Mouse (Mus musculus) embryonic facial prominence, embryonic 14.5 days (tissue): Measurements from ENCODE around the gene Ttll5. TPM values are rescaled to one million over a fixed set of nuclear protein-coding genes. Genes with fewer than 3 reads are reported as not detected.
A peak's percentile ranks its signal among the peaks of the same experiment; 100 is the strongest.

Experiments used
- ATAC-seq: fragments of 200-750 bp; cut with Nextera tagmentation; 2 replicates; pipeline ENCODE4 v1.8.0; 2017; ENCODE audit warnings: low read depth, moderate number of reproducible peaks, moderate TSS enrichment
- DNase-seq: peaks from one replicate; pipeline ENCODE4 v3.0.0-alpha.2; 2015; ENCODE audit warnings: low spot score
- H3K27ac ChIP-seq: fragments of 300-500 bp; sonication (generic); replicated peaks from 2 replicates; pipeline ENCODE4 v1.5.1; 2014; ENCODE audit warnings: low read depth, mild to moderate bottlenecking, low read length, moderate library complexity
- H3K27me3 ChIP-seq: fragments of 300-500 bp; sonication (generic); replicated peaks from 2 replicates; pipeline ENCODE4 v1.6.1; 2014; ENCODE audit warnings: low read length; ENCODE audit not compliant: control insufficient read depth, insufficient read depth
- H3K36me3 ChIP-seq: fragments of 300-500 bp; sonication (generic); 2 replicates; pipeline ENCODE4 v1.6.1; 2014; ENCODE audit warnings: low read length, mixed read lengths; ENCODE audit not compliant: control insufficient read depth, insufficient read depth
- H3K4me1 ChIP-seq: fragments of 300-500 bp; sonication (generic); 2 replicates; pipeline ENCODE4 v1.6.1; 2014; ENCODE audit warnings: antibody characterized with exemption, low read length; ENCODE audit not compliant: control insufficient read depth, insufficient read depth
- H3K4me2 ChIP-seq: fragments of 300-500 bp; sonication (generic); 2 replicates; pipeline ENCODE4 v1.6.1; 2014; ENCODE audit warnings: low read depth, mild to moderate bottlenecking, low read length, moderate library complexity, mixed read lengths
- H3K4me3 ChIP-seq: fragments of 300-500 bp; sonication (generic); 2 replicates; pipeline ENCODE4 v1.5.1; 2014; ENCODE audit warnings: low read depth, mild to moderate bottlenecking, low read length
- H3K9ac ChIP-seq: fragments of 300-500 bp; sonication (generic); 2 replicates; pipeline ENCODE4 v1.6.1; 2014; ENCODE audit warnings: low read depth, mild to moderate bottlenecking, low read length, moderate library complexity, mixed read lengths
- H3K9me3 ChIP-seq: fragments of 300-500 bp; sonication (generic); 2 replicates; pipeline ENCODE4 v1.6.1; 2016; ENCODE audit warnings: low read length; ENCODE audit not compliant: control insufficient read depth
- WGBS: fragments of 180-500 bp; shearing (Covaris S2); extraction: QIAGEN DNeasy Blood & Tissue Kit; methylation state at CpG from one replicate; pipeline ENCODE4 v1.1.7; 2014; 5-methylcytosine and 5-hydroxymethylcytosine counted together
- polyA plus RNA-seq: library from polyadenylated mRNA; unstranded; fragments of >200 nt; fragmentation: Nextera tagmentation; extraction: Ambion mirVana; gene quantifications from 2 replicates; pipeline ENCODE4 v1.2.1, GENCODE M21; 2014

Ttll5 gene
- polyA plus RNA-seq, 1 experiment from 2014 or later = 12.4 TPM

DNA sequence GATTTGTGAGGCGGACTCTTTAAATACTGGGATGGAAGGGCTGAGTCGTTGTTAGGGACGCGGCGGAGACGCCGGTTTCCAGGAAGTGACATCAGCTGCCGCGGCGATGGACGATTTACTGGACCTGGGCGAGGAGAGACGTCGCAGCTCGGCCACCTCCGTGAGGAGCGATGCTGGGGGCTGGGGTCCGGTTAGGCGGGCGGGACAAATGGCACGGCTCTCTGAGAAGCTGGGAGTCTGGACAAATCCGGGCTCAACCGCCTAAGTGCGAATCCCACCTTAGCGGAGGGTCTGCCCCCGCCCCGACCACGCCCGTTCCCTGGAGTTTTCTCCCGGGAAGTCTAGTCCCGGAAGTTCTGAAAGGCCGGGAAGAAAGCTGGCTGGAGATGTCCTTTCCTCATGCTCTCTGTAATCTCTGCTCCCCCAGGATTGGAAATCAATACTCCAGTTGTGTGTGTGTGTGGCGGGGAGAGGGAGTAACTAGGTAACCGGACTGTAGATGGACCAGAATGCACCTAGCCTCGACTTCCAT lies 258.1 kb downstream of the Ttll5 start, which contains the start of gene Ift43:
Gene Ift43, plus strand, starts transcription at position 61 of the 532 bp plus-strand sequence.
- ATAC-seq (peak; percentile 41; the same call in 1 of the 2 replicates), DNase-seq (peak; percentile 89)
- peak within 1 kb of the TSS; percentile 61 for H3K4me3 ChIP-seq
- no peaks in the 10 kb centered on the region for H3K9me3 ChIP-seq
- H3K9ac ChIP-seq = peak within 1 kb of the TSS; percentile 67
- H3K27ac ChIP-seq = no peak within 1 kb of the TSS
- peaks cover 12% of the 10 kb centered on the region; the same call in 1 of the 2 replicates for H3K36me3 ChIP-seq
- peak within 1 kb of the TSS; percentile 78 for H3K4me2 ChIP-seq
- peaks cover 6% of the 10 kb centered on the region; the same call in 1 of the 2 replicates for H3K4me1 ChIP-seq
- H3K27me3 ChIP-seq = no peaks in the 10 kb centered on the region
- under 1% methylated on average over 26 of the region's 35 CpGs for WGBS

DNA sequence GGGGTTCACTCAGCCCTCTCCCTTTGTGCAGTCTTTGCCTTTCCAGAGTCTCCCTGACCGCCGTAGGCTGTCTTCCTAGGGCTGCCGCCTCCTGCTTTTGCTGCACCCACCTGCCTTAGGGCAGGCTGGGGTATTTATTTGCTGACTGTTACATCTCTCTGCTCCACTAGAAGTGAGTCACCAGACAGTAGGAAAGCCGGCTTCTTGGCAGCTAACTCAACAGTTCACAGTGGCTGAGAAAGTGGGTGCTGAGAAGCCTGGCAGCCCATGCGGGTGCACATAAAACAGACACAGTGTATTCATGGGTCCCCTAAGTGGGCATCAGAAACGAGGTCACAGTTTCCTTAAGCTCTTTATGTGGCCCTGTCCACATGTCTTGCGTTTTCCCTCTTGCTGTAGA lies 261.4 kb downstream of the Ttll5 start:
- H3K9ac ChIP-seq = no peak overlapping the region
- peaks cover 6% of the 10 kb centered on the region; the same call in 1 of the 2 replicates for H3K4me1 ChIP-seq
- WGBS = 85% methylated on average over 7 of the region's 7 CpGs
- peaks cover 24% of the 10 kb centered on the region for H3K36me3 ChIP-seq
- H3K9me3 ChIP-seq = no peaks in the 10 kb centered on the region
- ATAC-seq = no peak
- H3K4me3 ChIP-seq = no peak overlapping the region
- H3K27ac ChIP-seq = no peak overlapping the region
- no peak for DNase-seq
- no peaks in the 10 kb centered on the region for H3K27me3 ChIP-seq
- no peak overlapping the region for H3K4me2 ChIP-seq

DNA sequence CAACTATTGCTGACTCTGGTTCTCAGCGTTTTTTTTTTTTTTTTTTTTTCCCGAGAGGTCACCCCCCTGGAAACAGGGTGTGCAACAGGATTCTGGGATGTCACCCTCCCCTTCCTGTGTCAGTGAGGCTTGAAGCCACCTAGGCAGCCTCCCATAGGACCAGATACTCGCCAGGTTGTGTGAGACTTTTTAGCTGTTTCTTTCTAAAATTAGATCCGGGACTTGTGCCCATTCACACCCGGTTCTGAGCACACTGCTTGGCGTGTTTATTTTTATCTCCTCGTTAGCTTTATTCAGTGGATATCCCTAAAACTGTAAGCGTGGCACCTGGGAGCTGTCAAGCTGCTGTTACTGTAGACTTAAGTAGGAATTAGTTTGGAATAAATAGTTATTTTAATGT lies 262.1 kb downstream of the Ttll5 start:
- Histone ChIP-seq H3K4me2 (no peak overlapping the region), H3K4me1 (peaks cover 11% of the 10 kb centered on the region), H3K4me3 (no peak overlapping the region), H3K27ac (no peak overlapping the region), H3K27me3 (no peaks in the 10 kb centered on the region), H3K9ac (no peak overlapping the region), H3K36me3 (peaks cover 24% of the 10 kb centered on the region), H3K9me3 (no peaks in the 10 kb centered on the region)
- DNase-seq (no peak), ATAC-seq (no peak)
- WGBS = 76% methylated on average over 7 of the region's 8 CpGs

DNA sequence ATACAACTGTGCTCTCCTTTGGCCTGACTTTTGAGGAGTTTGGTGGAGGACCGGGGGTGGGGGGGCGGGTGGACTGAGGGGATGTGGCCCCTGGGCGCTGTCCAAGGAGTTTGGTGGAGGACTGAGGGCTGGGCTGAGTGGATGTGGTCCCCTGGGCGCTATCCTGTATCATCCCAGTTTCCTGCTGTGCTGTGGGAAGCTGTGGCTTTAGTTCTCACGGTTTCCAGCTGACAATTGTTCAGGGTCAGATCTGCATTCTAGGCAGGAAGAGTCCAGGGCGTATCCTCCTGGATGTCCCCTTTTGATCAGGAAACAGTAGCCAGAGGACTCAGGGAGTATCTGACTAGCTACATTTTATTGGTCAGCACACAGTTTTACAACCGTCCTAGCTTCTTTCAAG lies 263.6 kb downstream of the Ttll5 start:
- DNase-seq = no peak
- H3K9me3 ChIP-seq = no peaks in the 10 kb centered on the region
- H3K36me3 ChIP-seq = peaks cover 24% of the 10 kb centered on the region
- no peak overlapping the region for H3K9ac ChIP-seq
- WGBS = 66% methylated on average over 7 of the region's 7 CpGs
- ATAC-seq = no peak
- H3K27ac ChIP-seq = no peak overlapping the region
- H3K4me1 ChIP-seq = peaks cover 13% of the 10 kb centered on the region
- H3K4me3 ChIP-seq = no peak overlapping the region
- no peaks in the 10 kb centered on the region for H3K27me3 ChIP-seq
- H3K4me2 ChIP-seq = no peak overlapping the region

DNA sequence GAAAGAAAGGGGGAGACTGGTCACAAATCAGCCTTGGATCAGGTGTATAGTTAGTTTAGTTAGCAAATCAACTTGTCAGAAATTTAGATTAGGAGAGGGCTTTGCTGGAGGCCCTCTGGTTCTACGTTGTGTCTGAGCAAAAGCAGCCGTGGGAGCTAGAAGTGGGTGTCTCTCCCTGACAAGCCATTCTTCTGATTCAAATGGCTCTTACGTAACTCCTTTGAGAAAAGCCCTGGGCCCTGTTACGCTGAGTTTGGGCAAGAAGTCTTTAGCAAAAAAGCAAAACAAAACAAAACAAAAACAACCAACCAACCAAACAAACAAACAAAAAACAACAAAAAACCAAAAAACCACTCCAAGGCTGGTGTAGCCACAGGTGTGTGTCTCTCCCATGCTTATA lies 266.3 kb downstream of the Ttll5 start:
- no peak overlapping the region for H3K4me3 ChIP-seq
- DNase-seq = no peak
- no peak for ATAC-seq
- no peak overlapping the region for H3K27ac ChIP-seq
- no peak overlapping the region for H3K4me2 ChIP-seq
- no peaks in the 10 kb centered on the region for H3K9me3 ChIP-seq
- peaks cover 22% of the 10 kb centered on the region for H3K36me3 ChIP-seq
- H3K27me3 ChIP-seq = no peaks in the 10 kb centered on the region
- 62% methylated on average over 4 of the region's 4 CpGs for WGBS
- no peak overlapping the region for H3K9ac ChIP-seq
- H3K4me1 ChIP-seq = peaks cover 9% of the 10 kb centered on the region

DNA sequence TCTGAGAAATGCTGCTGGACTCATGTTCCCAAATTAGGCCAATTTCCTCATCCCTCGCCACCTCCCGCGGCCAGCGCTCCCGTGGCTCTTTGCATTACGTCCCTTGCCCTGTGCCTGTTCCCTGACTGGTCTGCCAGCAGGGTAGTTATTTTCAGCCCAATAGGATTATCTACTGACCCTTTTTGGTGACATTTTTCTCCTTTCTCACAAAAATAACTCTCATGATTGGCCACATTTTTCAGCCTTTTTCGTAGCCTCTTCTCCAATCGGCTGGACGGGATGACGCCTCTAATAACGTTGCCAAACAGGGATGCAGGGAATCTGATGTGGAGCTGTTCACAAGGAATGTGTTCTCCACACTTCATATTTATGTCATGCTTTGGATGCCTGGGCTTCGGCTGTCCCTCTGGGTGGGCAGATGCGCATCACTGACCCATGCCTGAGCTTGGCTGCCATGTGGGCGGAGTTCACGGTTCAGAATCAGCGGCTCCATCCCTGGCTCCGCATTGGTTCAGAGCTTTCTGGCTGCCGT lies 267.2 kb downstream of the Ttll5 start:
- no peaks in the 10 kb centered on the region for H3K9me3 ChIP-seq
- H3K36me3 ChIP-seq = peaks cover 16% of the 10 kb centered on the region
- DNase-seq = peak; percentile 55
- WGBS = 29% methylated on average over 18 of the region's 18 CpGs
- H3K9ac ChIP-seq = no peak overlapping the region
- peak; percentile 45; the same call in 1 of the 2 replicates for ATAC-seq
- peak overlapping the region; percentile 14; the same call in 1 of the 2 replicates for H3K4me2 ChIP-seq
- no peaks in the 10 kb centered on the region for H3K27me3 ChIP-seq
- peaks cover 9% of the 10 kb centered on the region for H3K4me1 ChIP-seq
- no peak overlapping the region for H3K27ac ChIP-seq
- no peak overlapping the region for H3K4me3 ChIP-seq

DNA sequence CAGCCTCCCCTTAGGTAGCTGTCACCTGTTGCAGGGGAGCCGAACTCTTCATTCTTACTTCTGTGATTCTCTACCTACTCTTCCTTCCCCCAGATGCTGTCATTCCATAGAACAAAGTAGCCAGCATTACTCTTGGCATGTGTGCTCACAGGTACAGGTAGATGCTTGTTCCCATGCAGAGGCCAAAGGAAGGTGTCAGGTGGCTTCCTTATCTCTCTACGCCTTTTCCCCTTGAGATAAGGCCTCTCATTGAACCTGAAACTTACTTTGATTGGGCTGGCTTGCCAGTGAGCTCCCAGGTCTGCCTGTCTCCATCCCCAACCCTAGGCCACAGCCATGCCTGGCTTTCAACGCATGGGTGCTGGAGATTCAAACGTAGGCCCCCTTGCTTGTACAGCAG lies 269.6 kb downstream of the Ttll5 start:
- H3K4me2 ChIP-seq = no peak overlapping the region
- no peak overlapping the region for H3K4me3 ChIP-seq
- peaks cover 9% of the 10 kb centered on the region for H3K36me3 ChIP-seq
- ATAC-seq (no peak), DNase-seq (no peak)
- H3K9ac ChIP-seq = no peak overlapping the region
- H3K27me3 ChIP-seq = no peaks in the 10 kb centered on the region
- no peak overlapping the region for H3K27ac ChIP-seq
- 92% methylated on average over 4 of the region's 4 CpGs for WGBS
- no peaks in the 10 kb centered on the region for H3K9me3 ChIP-seq
- peaks cover 9% of the 10 kb centered on the region for H3K4me1 ChIP-seq

DNA sequence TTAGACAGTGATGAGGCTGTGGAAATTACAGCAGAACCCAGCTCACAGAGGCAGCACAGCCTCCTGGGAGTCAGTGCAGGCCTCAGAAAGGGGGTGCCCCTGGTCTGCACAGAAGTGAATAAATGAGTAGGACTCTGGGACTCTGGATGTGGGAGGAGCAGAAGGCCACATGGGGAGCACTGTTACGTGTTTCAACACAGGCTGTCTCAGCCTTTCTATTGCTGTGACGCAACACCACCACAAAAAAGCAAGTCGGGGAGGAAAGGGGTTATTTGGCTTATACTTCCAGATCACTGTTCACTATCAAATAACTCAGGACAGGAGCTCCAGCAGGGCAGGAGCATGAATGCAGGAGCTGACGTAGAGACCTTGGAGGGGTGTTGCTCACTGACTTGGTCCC lies 271.3 kb downstream of the Ttll5 start:
- no peak overlapping the region for H3K4me2 ChIP-seq
- H3K9me3 ChIP-seq = no peaks in the 10 kb centered on the region
- 0 out of 2 replicates have a peak, but pooled peaks cover 4% of the 10 kb centered on the region for H3K36me3 ChIP-seq
- peaks cover 12% of the 10 kb centered on the region for H3K4me1 ChIP-seq
- H3K27ac ChIP-seq = no peak overlapping the region
- H3K4me3 ChIP-seq = no peak overlapping the region
- H3K9ac ChIP-seq = no peak overlapping the region
- no peaks in the 10 kb centered on the region for H3K27me3 ChIP-seq
- DNase-seq (no peak), ATAC-seq (no peak)
- 88% methylated on average over 4 of the region's 4 CpGs for whole genome bisulfite sequencing

DNA sequence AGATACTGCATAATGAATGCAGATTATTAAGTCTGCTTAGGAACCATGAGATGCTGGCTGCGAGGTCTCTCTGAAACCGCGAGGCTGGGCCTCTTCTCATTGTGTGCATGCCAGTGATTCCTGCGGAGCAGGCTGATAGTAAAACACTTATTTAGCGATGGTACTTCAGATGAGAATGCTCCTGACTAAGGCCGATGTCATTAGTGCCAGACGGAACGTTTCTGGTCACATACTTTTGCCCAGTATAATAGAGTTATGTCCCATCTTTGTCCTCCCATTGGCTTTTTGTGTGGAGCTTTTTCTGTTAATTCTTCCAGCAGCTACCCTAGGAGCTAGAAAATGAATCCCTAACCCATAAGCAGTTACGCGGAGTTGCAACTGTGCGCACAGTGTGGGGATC lies 273.3 kb downstream of the Ttll5 start:
- 0 out of 2 replicates have a peak, but pooled peaks cover 7% of the 10 kb centered on the region for H3K4me1 ChIP-seq
- H3K4me2 ChIP-seq = no peak overlapping the region
- H3K9ac ChIP-seq = no peak overlapping the region
- ATAC-seq (no peak), DNase-seq (no peak)
- no peak overlapping the region for H3K27ac ChIP-seq
- 0 out of 2 replicates have a peak, but pooled peaks cover 4% of the 10 kb centered on the region for H3K36me3 ChIP-seq
- 84% methylated on average over 11 of the region's 11 CpGs for WGBS
- no peak overlapping the region for H3K4me3 ChIP-seq
- no peaks in the 10 kb centered on the region for H3K9me3 ChIP-seq
- no peaks in the 10 kb centered on the region for H3K27me3 ChIP-seq
